Mouse (Mus musculus) liver, embryonic 14.5 days (tissue): ENCODE results near the gene Ptgs1. TPM values are rescaled to one million over a fixed set of nuclear protein-coding genes. Genes with fewer than 3 reads are reported as not detected.

Experiments used
- ATAC-seq: fragments of 200-750 bp; cut with Nextera tagmentation; 2 replicates; pipeline ENCODE4 v1.8.0; 2017; ENCODE audit warnings: moderate number of reproducible peaks, mild to moderate bottlenecking, moderate library complexity; ENCODE audit not compliant: insufficient read depth
- DNase-seq, 3 experiments: peaks; one replicate each; pipeline ENCODE4 v3.0.0-alpha.2; 2012 to 2013; ENCODE audit warnings: low read depth in 3 of 3, low spot score in 3 of 3
- H3K27ac ChIP-seq: fragments of 300-500 bp; sonication (generic); 2 replicates; pipeline ENCODE4 v1.5.1; 2014; ENCODE audit warnings: moderate library complexity, mild to moderate bottlenecking, control low read depth, inconsistent platforms
- H3K27me3 ChIP-seq: fragments of 300-500 bp; sonication (generic); 2 replicates; pipeline ENCODE4 v1.6.1; 2014; ENCODE audit warnings: mild to moderate bottlenecking, low read length, moderate library complexity; ENCODE audit not compliant: control insufficient read depth, insufficient read depth
- H3K36me3 ChIP-seq: fragments of 300-500 bp; sonication (generic); replicated peaks from 2 replicates; pipeline ENCODE4 v1.6.1; 2014; ENCODE audit warnings: low read depth; ENCODE audit not compliant: control insufficient read depth, insufficient read depth
- H3K4me1 ChIP-seq, 2 experiments: fragments of 200-500 bp in 1 of 2; fragments of 300-500 bp in 1 of 2; sonication (generic) in 1 of 2; replicated peaks; 2 replicates each; pipeline ENCODE4 v1.6.1; 2012 to 2014; ENCODE audit warnings: antibody characterized with exemption in 1 of 2, inconsistent platforms in 1 of 2, low read length in 1 of 2; ENCODE audit not compliant: control insufficient read depth in 2 of 2, insufficient read depth in 2 of 2
- H3K4me2 ChIP-seq: fragments of 300-500 bp; sonication (generic); 2 replicates; pipeline ENCODE4 v1.6.1; 2014; ENCODE audit warnings: low read depth, mild to moderate bottlenecking, control low read depth, moderate library complexity
- H3K4me3 ChIP-seq, 2 experiments: fragments of 200-500 bp in 1 of 2; fragments of 300-500 bp in 1 of 2; sonication (generic) in 1 of 2; 2 replicates each; pipeline ENCODE4 v1.5.1; 2012 to 2014; ENCODE audit warnings: low read depth in 2 of 2, low read length in 2 of 2, mild to moderate bottlenecking in 2 of 2, control low read depth in 1 of 2, inconsistent platforms in 1 of 2, moderate library complexity in 1 of 2; ENCODE audit not compliant: insufficient read depth in 1 of 2
- H3K9ac ChIP-seq: fragments of 300-500 bp; sonication (generic); replicated peaks from 2 replicates; pipeline ENCODE4 v1.6.1; 2014; ENCODE audit warnings: mild to moderate bottlenecking, control low read depth, moderate library complexity
- H3K9me3 ChIP-seq: fragments of 300-500 bp; sonication (generic); 2 replicates; pipeline ENCODE4 v1.6.1; 2016; ENCODE audit warnings: low read length, mixed read lengths; ENCODE audit not compliant: control insufficient read depth
- CTCF ChIP-seq: IDR thresholded peaks from 2 replicates; pipeline ENCODE4 v1.5.1; 2016; ENCODE audit warnings: antibody characterized with exemption, low read depth, control low read depth
- EP300 ChIP-seq: IDR thresholded peaks from 2 replicates; pipeline ENCODE4 v1.6.1; 2016; ENCODE audit warnings: antibody characterized with exemption, low read depth
- WGBS: fragments of 180-500 bp; shearing (Covaris S2); extraction: QIAGEN DNeasy Blood & Tissue Kit; methylation state at CpG from one replicate; pipeline ENCODE4 v1.1.7; 2014; ENCODE audit not compliant: insufficient replicate concordance; 5-methylcytosine and 5-hydroxymethylcytosine counted together
- polyA plus RNA-seq, 2 experiments: library from polyadenylated mRNA; depleted of rRNA in 1 of 2; stranded (reverse) in 1 of 2; unstranded in 1 of 2; fragments of >200 nt; fragmentation: Nextera tagmentation in 1 of 2; extraction: Ambion mirVana in 1 of 2; gene quantifications; 2 replicates each; pipeline versions ENCODE4 v1.2.1 to v1.2.3; 2012 to 2014

Ptgs1 gene
- polyA plus RNA-seq, 2 experiments, result 9.9 to 16.4 TPM

- H3K36me3 ChIP-seq, result no peaks in the 10 kb centered on the region
- DNase-seq (no peak), ATAC-seq (no peak)
Observed at GRCm38 (mm10) chr2:36220106-36220505, 10.1 kb upstream of the Ptgs1 start.

GRCm38 (mm10) chr2:36220891-36221290, 9.3 kb upstream of the Ptgs1 start:
- H3K27ac ChIP-seq, result no peak overlapping the region
- no peak overlapping the region for H3K9ac ChIP-seq
- no peaks in the 10 kb centered on the region for H3K27me3 ChIP-seq
- WGBS, result 64% methylated on average over 4 of the region's 4 CpGs
- DNase-seq (no peak), ATAC-seq (no peak)
- H3K36me3 ChIP-seq, result no peaks in the 10 kb centered on the region
- H3K4me3 ChIP-seq, result no peak overlapping the region
- no peaks in the 10 kb centered on the region for H3K9me3 ChIP-seq
- peaks cover 0 to 4% of the 10 kb centered on the region in 2 experiments; a peak in 1 of 4 replicates for H3K4me1 ChIP-seq
- TF ChIP-seq EP300, result no peak
- no peak for TF ChIP-seq CTCF
- H3K4me2 ChIP-seq, result no peak overlapping the region

More at GRCm38 (mm10) chr2:36220106-36220505, 10.1 kb upstream of the Ptgs1 start:
- WGBS, result 61% methylated on average over 8 of the region's 8 CpGs
- H3K4me1 ChIP-seq, result peaks cover 0 to 5% of the 10 kb centered on the region in 2 experiments; a peak in 1 of 4 replicates
- H3K27me3 ChIP-seq, result no peaks in the 10 kb centered on the region
- no peak overlapping the region for H3K4me2 ChIP-seq
- no peak overlapping the region for H3K27ac ChIP-seq
- H3K9me3 ChIP-seq, result no peaks in the 10 kb centered on the region
- H3K9ac ChIP-seq, result no peak overlapping the region
- TF ChIP-seq EP300, result no peak
- no peak for TF ChIP-seq CTCF
- H3K4me3 ChIP-seq, result no peak overlapping the region

- ATAC-seq, result no peak
Observed at GRCm38 (mm10) chr2:36222168-36222848, 7.9 kb upstream of the Ptgs1 start.

GRCm38 (mm10) chr2:36223436-36223835, 6.8 kb upstream of the Ptgs1 start:
- Histone ChIP-seq H3K27me3 (no peaks in the 10 kb centered on the region), H3K27ac (no peak overlapping the region), H3K4me2 (no peak overlapping the region), H3K4me1 (no peaks in the 10 kb centered on the region; a peak in 1 of 4 replicates), H3K9ac (no peak overlapping the region), H3K4me3 (no peak overlapping the region), H3K36me3 (no peaks in the 10 kb centered on the region), H3K9me3 (no peaks in the 10 kb centered on the region)
- DNase-seq, result no peak
- TF ChIP-seq EP300 (no peak), CTCF (no peak)
- no peak for ATAC-seq

More at GRCm38 (mm10) chr2:36222168-36222848, 7.9 kb upstream of the Ptgs1 start:
- 44% methylated on average over 7 of the region's 7 CpGs for WGBS
- no peak for DNase-seq
- no peak overlapping the region for H3K4me3 ChIP-seq
- H3K4me2 ChIP-seq, result no peak overlapping the region
- H3K9ac ChIP-seq, result no peak overlapping the region
- H3K27me3 ChIP-seq, result no peaks in the 10 kb centered on the region
- H3K4me1 ChIP-seq, result no peaks in the 10 kb centered on the region; a peak in 1 of 4 replicates
- no peaks in the 10 kb centered on the region for H3K9me3 ChIP-seq
- H3K27ac ChIP-seq, result no peak overlapping the region
- TF ChIP-seq EP300, result no peak
- no peak for TF ChIP-seq CTCF
- H3K36me3 ChIP-seq, result no peaks in the 10 kb centered on the region

GRCm38 (mm10) chr2:36224153-36224552, 6.1 kb upstream of the Ptgs1 start:
- H3K27me3 ChIP-seq, result no peaks in the 10 kb centered on the region
- H3K4me2 ChIP-seq, result no peak overlapping the region
- H3K27ac ChIP-seq, result no peak overlapping the region
- DNase-seq (no peak), ATAC-seq (no peak)
- no peaks in the 10 kb centered on the region for H3K36me3 ChIP-seq
- no peaks in the 10 kb centered on the region; a peak in 1 of 4 replicates for H3K4me1 ChIP-seq
- no peak overlapping the region for H3K9ac ChIP-seq
- no peak for TF ChIP-seq EP300
- TF ChIP-seq CTCF, result no peak
- 76% methylated on average over 7 of the region's 7 CpGs for WGBS
- no peaks in the 10 kb centered on the region for H3K9me3 ChIP-seq
- H3K4me3 ChIP-seq, result no peak overlapping the region
